Mouse (Mus musculus) G1E (cell line): Measurements from ENCODE around the gene Gm15155.

Experiments
- CTCF ChIP-seq: IDR thresholded peaks from 2 replicates; pipeline ENCODE4 v1.5.1; 2012; ENCODE audit warnings: low read depth, low read length, inconsistent platforms, mixed read lengths
- GATA1 ChIP-seq: IDR thresholded peaks from 2 replicates; pipeline ENCODE4 v1.6.1; 2012; ENCODE audit warnings: borderline replicate concordance, low read length, inconsistent platforms, mixed read lengths
- GATA2 ChIP-seq: IDR thresholded peaks from 2 replicates; pipeline ENCODE4 v1.6.1; 2012; ENCODE audit warnings: low read depth, low read length, inconsistent platforms, borderline replicate concordance
- POLR2AphosphoS5 ChIP-seq: IDR thresholded peaks from 2 replicates; pipeline ENCODE4 v1.6.1; 2012; ENCODE audit warnings: low read depth, low read length, inconsistent platforms; ENCODE audit not compliant: insufficient replicate concordance
- TAL1 ChIP-seq: conservative IDR thresholded peaks from 2 replicates; pipeline ENCODE4 v1.6.1; 2012; ENCODE audit warnings: low read depth, low read length, inconsistent platforms, mixed read lengths

DNA sequence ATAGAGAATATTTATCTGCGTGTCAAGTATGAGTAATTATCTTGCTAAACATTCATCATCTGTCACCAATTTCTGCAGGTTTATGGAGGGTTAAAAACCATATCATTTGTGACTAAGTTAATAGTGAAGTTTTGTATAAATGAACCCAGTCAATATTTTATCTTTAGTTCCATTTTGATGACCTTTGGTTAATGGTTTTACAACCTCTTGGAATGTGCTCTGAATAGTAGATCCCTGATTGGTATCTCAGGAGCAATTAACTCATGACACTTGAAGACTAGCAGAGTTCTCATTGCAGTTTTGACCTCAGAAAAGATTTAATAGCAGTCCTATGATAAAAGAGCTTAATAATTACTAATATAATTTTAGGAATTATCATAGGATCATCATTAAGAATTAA, 385.2 kb downstream of the Gm15155 start:
- TF ChIP-seq CTCF (no peak), POLR2AphosphoS5 (no peak), GATA1 (no peak), TAL1 (no peak), GATA2 (no peak)
